Mouse (Mus musculus) spleen, adult 2 months (tissue): Measurements from ENCODE around the gene Abcb8. TPM values are rescaled to one million over a fixed set of nuclear protein-coding genes. Genes with fewer than 3 reads are reported as not detected.
A peak's percentile ranks its signal among the peaks of the same experiment; 100 is the strongest.

Experiments used
- DNase-seq, 2 experiments: peaks; one replicate each; pipeline versions ENCODE4 v3.0.0 to v3.0.0-alpha.2; 2012 to 2021; ENCODE audit warnings: low spot score in 2 of 2, low read depth in 1 of 2
- H3K27ac ChIP-seq: fragments of 200-500 bp; 2 replicates; pipeline ENCODE4 v1.5.1; 2012; ENCODE audit warnings: low read length, inconsistent platforms; ENCODE audit not compliant: insufficient read depth
- H3K27me3 ChIP-seq: fragments of 200-500 bp; 2 replicates; pipeline ENCODE4 v1.6.1; 2012; ENCODE audit warnings: mild to moderate bottlenecking, moderate library complexity, low read length, inconsistent platforms; ENCODE audit not compliant: control insufficient read depth, insufficient read depth
- H3K36me3 ChIP-seq: fragments of 200-500 bp; 2 replicates; pipeline ENCODE4 v1.6.1; 2012; ENCODE audit warnings: mild to moderate bottlenecking, low read length, inconsistent platforms; ENCODE audit not compliant: control insufficient read depth, insufficient read depth
- H3K4me1 ChIP-seq: fragments of 200-500 bp; 2 replicates; pipeline ENCODE4 v1.6.1; 2011; ENCODE audit warnings: inconsistent platforms; ENCODE audit not compliant: control insufficient read depth, insufficient read depth, insufficient read length
- H3K4me3 ChIP-seq: fragments of 200-500 bp; 2 replicates; pipeline ENCODE4 v1.5.1; 2011; ENCODE audit warnings: mild to moderate bottlenecking, inconsistent platforms; ENCODE audit not compliant: insufficient read depth, insufficient read length; ENCODE audit errors: extremely low read depth
- CTCF ChIP-seq: fragments of 200-500 bp; IDR thresholded peaks from 2 replicates; pipeline ENCODE4 v1.5.1; 2011; ENCODE audit warnings: mild to moderate bottlenecking, inconsistent platforms; ENCODE audit not compliant: insufficient read depth, insufficient read length, insufficient replicate concordance; ENCODE audit errors: extremely low read depth
- POLR2A ChIP-seq: fragments of 200-500 bp; IDR thresholded peaks from 2 replicates; pipeline ENCODE4 v1.6.1; 2011; ENCODE audit warnings: low read depth, low read length, inconsistent platforms
- WGBS: fragments of 180-500 bp; shearing (Covaris S2); methylation state at CpG from one replicate; pipeline ENCODE4 v1.1.7; 2018; 5-methylcytosine and 5-hydroxymethylcytosine counted together
- polyA plus RNA-seq: library from polyadenylated mRNA; depleted of rRNA; stranded (reverse); fragments of >200 nt; gene quantifications from 2 replicates; pipeline ENCODE4 v1.2.3, GENCODE M21; 2012; rRNA removed

Gene Abcb8
- polyA plus RNA-seq, 1 experiment: 31.3 TPM

- WGBS: 61% methylated on average over 5 of the region's 5 CpGs
- no peak for TF ChIP-seq CTCF
- TF ChIP-seq POLR2A: no peak
- peak overlapping the region; percentile 75; the same call in 1 of the 2 replicates for H3K4me3 ChIP-seq
- H3K36me3 ChIP-seq: no peaks in the 10 kb centered on the region
- H3K4me1 ChIP-seq: peaks cover 8% of the 10 kb centered on the region
- DNase-seq: no peak
- no peaks in the 10 kb centered on the region for H3K27me3 ChIP-seq
- no peak overlapping the region for H3K27ac ChIP-seq
Measured at GRCm38 (mm10) chr5:24453283-24453984, 60.0 kb downstream of the Abcb8 start.

- 51% methylated on average over 2 of the region's 2 CpGs for WGBS
- H3K4me1 ChIP-seq: peaks cover 8% of the 10 kb centered on the region
- TF ChIP-seq CTCF: no peak
- TF ChIP-seq POLR2A: no peak
- DNase-seq: no peak
- no peak overlapping the region for H3K27ac ChIP-seq
- H3K36me3 ChIP-seq: no peaks in the 10 kb centered on the region
- H3K27me3 ChIP-seq: no peaks in the 10 kb centered on the region
- no peak overlapping the region for H3K4me3 ChIP-seq
Measured at GRCm38 (mm10) chr5:24453985-24454303, 60.5 kb downstream of the Abcb8 start.

- DNase-seq: no peak
- no peak overlapping the region for H3K27ac ChIP-seq
- H3K27me3 ChIP-seq: no peaks in the 10 kb centered on the region
- TF ChIP-seq CTCF (no peak), POLR2A (no peak)
- 92% methylated on average over 3 of the region's 3 CpGs for WGBS
- peaks cover 8% of the 10 kb centered on the region for H3K4me1 ChIP-seq
- no peaks in the 10 kb centered on the region for H3K36me3 ChIP-seq
- no peak overlapping the region for H3K4me3 ChIP-seq
Measured at GRCm38 (mm10) chr5:24455076-24455475, 61.6 kb downstream of the Abcb8 start.

- TF ChIP-seq CTCF (no peak), POLR2A (no peak)
- Histone ChIP-seq H3K4me3 (no peak overlapping the region), H3K27ac (no peak overlapping the region), H3K27me3 (no peaks in the 10 kb centered on the region), H3K4me1 (peaks cover 8% of the 10 kb centered on the region), H3K36me3 (no peaks in the 10 kb centered on the region)
- WGBS: 86% methylated on average over 7 of the region's 7 CpGs
- DNase-seq: no peak
Measured at GRCm38 (mm10) chr5:24455613-24456012, 62.1 kb downstream of the Abcb8 start.

Other genes with a start within 250 kb of the Abcb8 start
- 3.6 and 4.5 TPM in 2 replicates for gene Nupl2, start 228.7 kb upstream of the Abcb8 start, polyA plus RNA-seq
- gene Kcnh2, start 42.1 kb upstream of the Abcb8 start, polyA plus RNA-seq: 5.5 and 8.4 TPM in 2 replicates
- 8.4 and 8.5 TPM in 2 replicates for gene Nos3, start 28.9 kb upstream of the Abcb8 start, polyA plus RNA-seq
- gene Atg9b, start 1.5 kb upstream of the Abcb8 start, polyA plus RNA-seq: 0.71 and 1.2 TPM in 2 replicates
- gene Asic3, start 19.7 kb downstream of the Abcb8 start, polyA plus RNA-seq: 0.14 and 0.26 TPM in 2 replicates
- 33.7 and 43.1 TPM in 2 replicates for gene Cdk5, start 29.9 kb downstream of the Abcb8 start, polyA plus RNA-seq
- gene Slc4a2, start 30.2 kb downstream of the Abcb8 start, polyA plus RNA-seq: 47.5 and 50.5 TPM in 2 replicates
- gene Fastk, start 51.6 kb downstream of the Abcb8 start, polyA plus RNA-seq: 170 and 212 TPM in 2 replicates
- 61.2 and 77.4 TPM in 2 replicates for gene Tmub1, start 54.2 kb downstream of the Abcb8 start, polyA plus RNA-seq
- gene Agap3, start 58.5 kb downstream of the Abcb8 start, polyA plus RNA-seq: 44.7 and 50.0 TPM in 2 replicates
- not detected in 2 replicates for gene Gbx1, start 133.5 kb downstream of the Abcb8 start, polyA plus RNA-seq
- 0.07 and 0.08 TPM in 2 replicates for gene Asb10, start 147.3 kb downstream of the Abcb8 start, polyA plus RNA-seq
- not detected in 2 replicates for gene 4931409K22Rik, start 163.1 kb downstream of the Abcb8 start, polyA plus RNA-seq
- 30.6 and 43.3 TPM in 2 replicates for gene Abcf2, start 183.8 kb downstream of the Abcb8 start, polyA plus RNA-seq
- 30.0 and 38.9 TPM in 2 replicates for gene Chpf2, start 193.1 kb downstream of the Abcb8 start, polyA plus RNA-seq
- gene Smarcd3, start 230.7 kb downstream of the Abcb8 start, polyA plus RNA-seq: 2.5 and 3.4 TPM in 2 replicates